Mouse (Mus musculus) layer of hippocampus, adult 9-11 months (tissue): ENCODE results near the gene Mars.

ENCODE experiments used
- DNase-seq: peaks from one replicate; pipeline ENCODE4 v3.0.0; 2022

Mars gene

DNA sequence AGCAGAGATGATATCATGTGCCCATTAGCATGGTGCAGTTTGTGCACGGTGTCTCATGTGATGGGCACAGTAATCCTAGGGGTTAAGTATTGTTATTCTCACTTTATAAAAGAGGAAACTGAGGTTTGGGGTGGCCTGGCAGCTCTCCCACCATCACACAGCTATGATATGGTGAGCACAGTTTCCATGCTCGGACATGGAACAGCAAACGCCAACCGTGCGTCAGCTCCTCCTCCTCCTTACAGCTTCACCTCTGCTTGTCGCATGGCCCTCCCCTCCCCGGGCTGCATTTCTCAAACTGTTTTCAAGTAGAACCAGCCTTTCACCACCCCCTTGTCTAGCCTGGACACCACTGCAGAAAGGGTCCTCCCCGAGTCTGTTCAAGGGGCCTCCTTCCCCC, 53.1 kb downstream of the Mars start:
- DNase-seq: no peak

GRCm38 (mm10) chr10:127257790-127258189, 53.8 kb downstream of the Mars start:
- DNase-seq: no peak

- DNase-seq: no peak
Observed at GRCm38 (mm10) chr10:127255625-127256345, 55.8 kb downstream of the Mars start.

- no peak for DNase-seq
Observed at GRCm38 (mm10) chr10:127250810-127251209, 60.8 kb downstream of the Mars start.
